Mouse (Mus musculus) hematopoietic multipotent progenitor cell, adult 10-12 weeks (in vitro differentiated cells): ENCODE data around the gene Vmn2r97. TPM values are rescaled to one million over a fixed set of nuclear protein-coding genes. Genes with fewer than 3 reads are reported as not detected.

ENCODE experiments used
- polyA plus RNA-seq: library from polyadenylated mRNA; stranded (reverse); fragments of >175 nt; gene quantifications from 2 replicates; pipeline ENCODE4 v1.2.3, GENCODE M21; 2012; ENCODE audit warnings: low replicate concordance

Vmn2r97 gene
- polyA plus RNA-seq = not detected in 2 replicates

DNA sequence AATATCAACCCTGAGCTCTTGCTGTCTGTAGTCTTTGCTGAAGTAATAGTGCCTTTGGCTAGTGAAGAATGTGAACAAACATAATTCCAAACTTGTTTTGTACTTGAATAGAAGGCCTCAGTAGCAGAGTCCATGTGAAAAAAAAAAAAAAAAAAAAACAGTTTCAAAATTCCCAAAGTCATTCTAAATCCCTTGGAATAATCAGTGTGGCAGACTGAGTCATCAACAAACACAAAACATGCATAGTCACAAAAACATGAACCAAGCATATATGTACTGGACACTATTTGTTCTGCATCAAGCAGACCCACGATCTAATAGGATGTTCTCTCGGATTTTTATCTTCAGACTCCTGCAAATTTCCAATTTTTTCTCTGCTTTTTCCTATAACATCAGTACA is at the start of gene Vmn2r97:
Vmn2r97 (plus strand) TSS at position 301 of the 400 bp plus-strand sequence.

Other genes with a start within 250 kb of the Vmn2r97 start
- gene Vmn2r98, start 139.2 kb downstream of the Vmn2r97 start, polyA plus RNA-seq = not detected in 2 replicates